Mouse (Mus musculus) spleen, embryonic (tissue): ENCODE results near the gene Htra2.

Experiments
- CTCF ChIA-PET: fragments of 350-600 bp; sonication (Branson Sonifier 250); formaldehyde crosslinking; loops from one replicate; lab custom pipeline; 2022; lab: Charles Lee

The Htra2 gene

GRCm38 (mm10) chr6:83070311-83071219, 15.5 kb upstream of the Htra2 start:
- CTCF ChIA-PET = interaction anchor here (2.1 kb wide), 1 partner anchor 74 kb away, joined by 7 read pairs; no protein-coding TSS in a partner anchor

- CTCF ChIA-PET = interaction anchor here (2.1 kb wide), 1 partner anchor 73 kb away, joined by 7 read pairs; no protein-coding TSS in a partner anchor
These were observed 15.0 kb upstream of the Htra2 start, which contains the start of gene Tlx2 for GRCm38 (mm10) chr6:83070247-83070310. TSS of gene Tlx2 (minus strand) at chr6:83070293.

DNA sequence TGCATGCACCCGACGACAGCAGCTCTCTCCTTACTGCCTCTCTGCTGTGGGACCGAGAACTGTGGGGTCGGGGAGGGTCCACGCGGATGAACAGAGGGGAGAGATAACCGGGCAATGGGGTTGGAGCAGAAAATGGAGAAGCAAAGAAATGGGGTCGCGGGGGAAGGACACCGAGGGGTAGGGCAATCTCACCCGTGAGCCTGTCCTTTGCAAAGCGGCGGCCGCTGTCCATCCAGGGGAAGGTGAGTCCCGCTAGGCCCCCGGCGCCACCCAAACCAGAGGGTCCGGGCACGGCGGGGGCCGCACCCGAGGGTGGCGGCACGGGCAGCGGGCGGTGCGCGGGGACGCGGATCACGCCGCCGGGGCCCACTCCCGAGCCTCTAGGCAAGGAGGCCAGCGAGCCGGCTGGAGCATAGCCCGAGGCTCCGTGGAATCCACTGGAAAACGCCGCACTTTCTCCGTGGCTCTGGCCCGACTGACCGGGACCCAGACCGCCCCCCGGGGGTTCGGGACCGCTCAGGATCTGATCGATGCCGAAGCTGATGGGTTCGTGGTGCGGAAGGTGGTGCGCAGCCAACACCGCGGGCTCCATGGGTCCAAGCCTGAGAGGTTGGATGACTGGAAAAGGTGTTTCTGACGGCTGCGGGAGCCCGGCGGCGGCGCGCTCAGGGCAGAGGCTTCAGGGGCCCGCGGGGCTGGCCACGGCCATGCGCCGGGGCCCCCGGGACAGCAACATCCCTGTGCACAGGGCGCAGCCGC, 14.6 kb upstream of the Htra2 start:
- CTCF ChIA-PET = interaction anchor here (2.1 kb wide), 1 partner anchor 73 kb away, joined by 7 read pairs; no protein-coding TSS in a partner anchor

- CTCF ChIA-PET = no interaction called here
These were observed 13.8 kb upstream of the Htra2 start for GRCm38 (mm10) chr6:83068706-83069487.

DNA sequence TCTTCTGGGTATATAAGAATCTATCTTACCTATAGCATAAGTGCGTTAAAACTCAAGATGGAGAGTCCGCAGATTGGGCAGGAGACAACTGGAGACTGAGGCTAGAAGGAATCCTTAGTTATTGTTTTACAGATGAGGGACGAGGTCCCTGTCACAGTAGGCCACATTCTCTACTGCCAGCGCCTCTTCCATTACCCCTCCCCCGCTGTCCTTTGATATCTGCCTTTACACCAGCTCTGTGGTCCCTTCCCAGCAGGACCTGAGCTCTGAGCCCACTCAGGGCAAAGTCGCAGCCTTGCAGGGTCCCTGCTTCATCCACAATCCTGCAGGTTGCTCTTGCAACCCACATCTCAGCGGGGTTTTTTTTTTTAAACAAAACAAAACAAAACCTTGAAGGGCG, 13.1 kb upstream of the Htra2 start:
- CTCF ChIA-PET = no interaction called here

DNA sequence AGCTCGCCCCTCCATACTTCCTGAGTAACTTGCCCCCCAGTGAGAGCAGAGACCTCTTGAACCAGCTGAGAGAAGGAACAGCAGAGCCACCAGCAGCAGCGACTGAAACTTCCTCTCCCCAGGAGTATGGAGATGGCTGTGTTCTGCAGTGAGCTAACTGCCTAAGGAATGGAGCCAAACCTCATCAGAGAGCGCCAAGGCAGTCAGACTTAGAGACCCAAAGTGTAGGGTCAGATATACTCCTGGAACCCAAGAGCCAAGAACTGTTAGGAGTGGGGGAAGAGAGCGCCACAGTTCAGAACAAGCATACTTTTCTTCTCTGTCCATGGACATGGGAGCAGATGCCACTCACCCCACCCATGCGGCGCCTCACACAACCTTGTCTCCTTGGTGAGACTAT, 11.4 kb upstream of the Htra2 start:
- CTCF ChIA-PET = interaction anchor here (0.6 kb wide), 1 partner anchor 42 kb away, joined by 3 read pairs; the partner anchor contains the start of gene Mrpl53

GRCm38 (mm10) chr6:83065995-83066394, 10.9 kb upstream of the Htra2 start:
- CTCF ChIA-PET = no interaction called here

DNA sequence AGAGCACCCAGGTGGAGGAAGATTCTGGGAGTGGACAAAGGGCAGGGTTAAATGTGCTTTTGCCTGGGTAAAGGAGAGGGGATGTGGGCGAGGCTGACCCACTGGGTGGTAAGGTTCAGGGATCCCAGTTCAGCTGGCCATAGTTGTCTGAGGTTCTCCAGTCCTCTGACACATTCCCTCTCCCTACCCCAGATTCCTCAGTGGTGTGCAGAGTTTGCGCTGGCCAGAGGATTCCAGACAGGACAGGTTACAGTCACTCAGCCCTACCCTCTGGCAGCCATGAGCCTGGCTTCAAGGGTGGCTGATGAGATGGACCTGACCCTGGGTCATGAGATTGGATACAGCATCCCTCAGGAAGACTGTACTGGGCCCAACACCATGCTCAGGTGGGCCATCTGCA, 3.7 kb upstream of the Htra2 start:
- CTCF ChIA-PET = interaction anchor here (0.6 kb wide), 1 partner anchor 58 kb away, joined by 4 read pairs; no protein-coding TSS in a partner anchor

GRCm38 (mm10) chr6:83057790-83058189, 2.7 kb upstream of the Htra2 start, which contains the start of gene Dqx1:
TSS of gene Dqx1 (plus strand) at chr6:83057844.
- CTCF ChIA-PET = interaction anchor here (0.5 kb wide), 1 partner anchor 179 kb away, joined by 7 read pairs; no protein-coding TSS in a partner anchor

DNA sequence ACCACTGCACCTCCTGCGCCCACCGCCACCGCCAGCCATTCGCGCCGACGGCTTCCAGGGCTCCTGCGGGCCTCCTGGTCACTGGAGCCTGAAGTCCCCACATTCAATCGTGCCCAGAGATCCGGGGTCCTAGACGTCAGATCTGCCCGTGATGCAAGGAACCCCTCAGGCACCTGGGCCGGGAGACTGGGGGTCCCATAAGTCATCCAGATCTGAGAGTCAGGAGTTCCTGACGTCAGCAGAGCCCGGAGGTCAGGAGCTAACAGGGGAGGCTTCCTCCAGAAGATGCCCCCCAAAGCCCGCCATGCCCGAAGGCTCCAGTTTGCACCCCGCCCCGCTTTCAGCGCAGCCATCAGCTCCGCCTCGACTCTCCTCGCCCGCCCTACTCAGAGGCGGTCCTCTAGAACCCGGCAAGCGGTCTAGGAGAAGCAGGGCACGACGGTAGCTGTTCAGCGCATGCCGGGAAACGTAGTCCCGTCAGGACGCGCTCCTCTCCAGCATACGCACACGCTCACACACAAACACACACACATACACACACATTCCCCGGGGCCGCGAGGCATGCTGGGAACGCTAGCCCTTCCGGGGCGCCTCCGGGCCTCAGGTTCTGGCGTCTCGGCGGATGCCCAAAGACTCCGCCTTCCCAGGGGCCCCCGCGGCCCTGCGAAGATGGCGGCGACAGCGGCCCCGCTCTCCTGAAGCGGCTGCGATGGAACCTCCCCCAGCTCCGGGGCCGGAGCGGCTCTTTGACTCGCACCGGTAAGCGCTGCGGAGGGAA, 810 bp downstream of the Htra2 start, which contains the start of gene Aup1:
Gene Aup1, plus strand, starts transcription at position 448 of the 778 bp plus-strand sequence.
- CTCF ChIA-PET = interaction anchor here (0.5 to 2.0 kb wide), 3 partner anchors 15 to 58 kb away, joined by 4 to 7 read pairs (median 6); no protein-coding TSS in a partner anchor

GRCm38 (mm10) chr6:83053136-83053960, 1.7 kb downstream of the Htra2 start:
- CTCF ChIA-PET = interaction anchor here (0.5 to 2.0 kb wide), 4 partner anchors 12 to 218 kb away, joined by 3 to 7 read pairs (median 4); no protein-coding TSS in a partner anchor

DNA sequence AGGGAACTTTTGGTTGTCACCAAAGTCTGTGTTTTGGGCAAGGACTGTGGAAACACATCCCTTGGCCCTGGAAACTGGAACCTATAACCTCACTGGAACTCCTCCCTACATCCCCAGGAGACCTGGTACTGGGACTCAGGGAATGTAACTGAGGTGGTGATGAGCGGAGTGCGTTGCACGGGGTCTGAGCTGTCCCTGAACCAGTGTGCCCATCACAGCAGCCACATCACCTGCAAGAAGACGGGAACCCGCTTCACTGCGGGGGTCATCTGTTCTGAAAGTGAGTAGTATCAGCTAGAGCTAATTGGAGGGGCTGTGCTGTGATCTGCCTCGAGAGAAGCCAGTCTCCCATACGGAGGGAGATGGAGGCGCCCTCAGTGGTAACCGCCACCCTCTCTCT, 5.7 kb downstream of the Htra2 start:
- CTCF ChIA-PET = interaction anchor here (0.9 kb wide), 1 partner anchor 72 kb away, joined by 3 read pairs; the partner anchor contains the start of gene Wbp1

GRCm38 (mm10) chr6:83044742-83045141, 10.3 kb downstream of the Htra2 start:
- CTCF ChIA-PET = no interaction called here

GRCm38 (mm10) chr6:83043993-83044392, 11.1 kb downstream of the Htra2 start:
- CTCF ChIA-PET = no interaction called here

DNA sequence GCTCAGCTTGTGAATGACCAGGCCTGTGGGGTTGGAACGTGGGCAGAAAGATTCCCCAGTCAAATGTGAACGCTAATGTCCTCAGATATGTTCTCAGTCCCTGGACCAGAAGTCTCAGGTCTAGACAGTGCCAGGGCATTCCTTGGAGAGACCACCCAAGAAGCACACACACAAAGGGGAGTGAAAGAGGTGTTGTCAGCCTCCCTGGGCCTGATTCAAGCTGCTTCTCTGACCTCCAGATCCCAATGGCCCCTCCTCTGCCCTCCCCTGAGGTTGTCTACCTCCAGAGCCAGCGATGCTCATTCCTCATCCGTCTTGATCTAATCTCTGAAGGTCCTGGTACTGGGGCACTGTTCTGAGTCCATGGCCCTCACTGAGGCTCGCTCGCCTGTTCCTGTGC, 11.5 kb downstream of the Htra2 start:
- CTCF ChIA-PET = no interaction called here

DNA sequence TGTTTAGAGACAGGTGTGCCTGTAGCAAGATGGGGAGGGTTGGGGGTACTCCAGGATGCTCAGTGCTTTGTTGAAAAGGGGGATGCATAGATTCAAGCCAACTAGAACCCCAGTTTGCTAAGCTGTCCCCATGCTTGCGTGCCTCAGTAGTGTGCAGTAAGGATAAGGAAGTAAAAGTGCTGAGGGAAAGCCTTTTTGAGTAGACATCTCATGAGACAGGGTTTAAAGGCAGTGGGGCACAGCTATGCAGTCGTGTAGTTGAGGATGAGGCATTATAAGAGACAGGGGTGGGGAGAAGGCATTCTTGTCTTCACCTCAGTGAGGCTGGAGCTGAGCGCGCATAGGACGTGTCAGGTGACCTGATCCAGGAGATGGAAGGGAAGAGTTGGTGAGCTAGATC, 14.5 kb downstream of the Htra2 start:
- CTCF ChIA-PET = interaction anchor here (0.6 to 1.0 kb wide), 2 partner anchors 11 to 12 kb away, joined by 3 to 6 read pairs; no protein-coding TSS in a partner anchor

DNA sequence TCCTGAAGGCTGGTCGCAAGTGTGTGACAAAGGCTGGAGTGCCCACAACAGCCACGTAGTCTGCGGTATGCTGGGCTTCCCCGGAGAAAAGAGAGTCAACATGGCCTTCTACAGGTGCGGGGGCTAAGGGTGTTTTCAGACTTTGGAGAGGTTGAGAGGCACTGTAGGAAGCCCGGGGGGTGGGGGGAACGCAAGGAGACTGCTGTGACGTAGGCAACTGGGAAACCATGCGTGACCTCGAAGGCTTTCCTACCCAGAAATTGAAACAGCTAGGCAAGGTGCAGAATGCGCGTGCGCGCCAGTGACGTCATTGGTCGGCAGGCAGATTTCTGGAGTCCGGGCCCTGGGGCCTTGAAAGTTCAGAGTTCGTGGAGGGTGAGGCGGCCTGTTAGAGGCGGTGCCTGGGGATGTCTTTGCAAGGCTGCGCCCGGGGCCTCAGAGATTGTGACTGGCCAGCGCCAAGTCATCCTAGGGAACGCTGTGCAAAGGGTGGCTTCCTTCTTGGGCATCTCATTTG, 16.5 kb downstream of the Htra2 start:
- CTCF ChIA-PET = interaction anchor here (0.7 to 1.1 kb wide), 2 partner anchors 41 to 900 kb away, joined by 3 to 9 read pairs; no protein-coding TSS in a partner anchor

- CTCF ChIA-PET = no interaction called here
These were observed 17.9 kb downstream of the Htra2 start for GRCm38 (mm10) chr6:83037188-83037587.

DNA sequence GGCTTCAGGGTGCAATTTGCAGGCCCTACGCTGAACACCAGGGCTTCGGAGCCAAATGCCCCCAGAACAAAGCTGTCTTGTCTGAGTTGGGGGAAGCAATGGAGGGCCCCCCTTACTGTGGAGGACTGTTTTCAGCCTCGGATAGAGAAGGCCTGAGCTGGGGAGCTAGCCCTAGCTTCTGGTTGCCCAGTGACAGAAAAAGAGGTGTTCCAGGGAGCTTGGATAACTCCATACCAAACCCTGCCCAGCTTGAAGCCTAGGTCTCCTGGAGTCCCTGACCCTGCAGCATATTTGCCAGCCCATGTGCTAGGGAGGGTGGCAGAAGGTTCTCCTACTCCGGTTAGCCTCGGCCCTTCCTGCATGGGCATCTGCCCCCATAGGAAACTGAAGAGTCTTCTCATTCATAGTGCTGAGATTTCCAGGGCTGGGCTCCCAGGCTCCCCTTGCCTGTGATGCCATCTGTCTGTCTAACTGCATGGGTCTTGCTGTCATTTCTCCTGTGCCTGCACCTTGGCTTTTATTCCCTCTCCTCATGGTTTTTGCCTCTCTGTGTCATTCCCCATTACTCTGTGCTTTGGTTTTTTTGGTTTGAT, 20.5 kb downstream of the Htra2 start:
- CTCF ChIA-PET = no interaction called here
